Mouse (Mus musculus): ENCODE results near the gene Prkrip1. TPM values are rescaled to one million over a fixed set of nuclear protein-coding genes. Genes with fewer than 3 reads are reported as not detected.
"Not testable (repeated sequence)": the region's sequence is repeated elsewhere in the genome, so short reads cannot be mapped to it uniquely, and the experiment has no call there.

Prkrip1 gene
- total RNA-seq, 2 experiments from 2014 or later, result 30.0 to 33.2 TPM

DNA sequence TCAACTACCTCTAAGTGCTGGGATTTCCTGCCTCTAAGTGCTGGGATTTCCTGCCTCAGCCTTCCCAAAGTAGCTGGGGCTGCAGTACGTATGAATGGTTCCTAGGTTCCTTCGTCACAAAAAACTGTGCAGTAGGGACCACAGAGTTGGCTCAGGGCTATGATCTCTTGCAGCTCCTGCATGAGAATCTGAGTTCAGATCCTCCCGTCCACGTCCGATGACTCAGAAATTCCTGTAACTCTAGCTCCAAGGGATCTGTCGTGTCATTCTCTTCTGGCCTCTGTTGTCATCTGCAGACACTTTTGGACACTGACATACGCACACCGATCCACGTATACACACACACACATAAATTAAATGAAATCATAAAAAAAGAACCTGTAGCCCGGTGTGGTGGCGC lies 14.0 kb upstream of the Prkrip1 start:
- DNase-seq, result no peak

GRCm38 (mm10) chr5:136211341-136212102 lies 12.8 kb upstream of the Prkrip1 start:
- not testable (repeated sequence) for DNase-seq

- no peak for DNase-seq
Observed at GRCm38 (mm10) chr5:136210549-136210948, 11.8 kb upstream of the Prkrip1 start.

GRCm38 (mm10) chr5:136201832-136202231 lies 3.1 kb upstream of the Prkrip1 start:
- DNase-seq, result peak; percentile 83

GRCm38 (mm10) chr5:136199526-136199925 lies 763 bp upstream of the Prkrip1 start:
- DNase-seq, result no peak

DNA sequence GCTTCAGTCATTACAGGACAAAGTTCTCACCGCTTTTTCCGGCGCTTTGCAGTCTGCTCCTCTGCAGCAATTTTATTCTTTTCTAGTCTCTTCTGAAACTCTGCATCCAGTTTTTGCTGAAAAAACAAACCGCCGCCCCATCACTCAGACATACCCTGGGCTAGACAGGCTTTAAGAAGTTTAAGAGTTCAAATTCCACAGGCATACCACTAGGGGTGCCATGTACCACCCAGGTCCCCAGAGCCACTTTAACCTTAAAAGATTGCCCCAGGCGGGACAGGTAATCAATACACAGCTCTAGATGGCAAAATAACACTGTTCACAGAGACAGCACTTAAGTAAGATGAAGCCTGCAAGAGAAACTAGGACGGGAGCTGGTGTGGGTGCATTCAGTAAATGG lies 6.9 kb downstream of the Prkrip1 start:
- no peak for DNase-seq

DNA sequence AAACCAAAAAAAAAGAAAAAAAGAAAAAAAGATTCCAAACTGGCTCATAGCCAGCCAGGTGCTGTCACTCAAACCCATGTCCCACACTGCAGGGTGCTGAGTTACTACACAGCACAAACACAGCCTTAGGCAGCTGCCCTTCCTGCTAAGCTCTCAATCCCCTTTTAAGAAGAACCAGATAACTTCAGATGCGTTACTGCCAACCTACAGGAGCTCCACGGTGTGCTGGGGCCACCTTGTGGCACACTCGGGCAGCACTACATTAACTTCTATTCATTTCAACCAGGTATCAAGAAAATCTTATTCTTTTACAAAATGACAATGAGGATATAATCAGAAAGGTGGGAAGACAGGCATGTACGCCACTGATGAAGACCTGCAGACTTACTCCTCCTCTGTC lies 12.0 kb downstream of the Prkrip1 start:
- peak; percentile 61 for DNase-seq

- no peak for DNase-seq
Observed at GRCm38 (mm10) chr5:136183766-136184165, 15.0 kb downstream of the Prkrip1 start.

DNA sequence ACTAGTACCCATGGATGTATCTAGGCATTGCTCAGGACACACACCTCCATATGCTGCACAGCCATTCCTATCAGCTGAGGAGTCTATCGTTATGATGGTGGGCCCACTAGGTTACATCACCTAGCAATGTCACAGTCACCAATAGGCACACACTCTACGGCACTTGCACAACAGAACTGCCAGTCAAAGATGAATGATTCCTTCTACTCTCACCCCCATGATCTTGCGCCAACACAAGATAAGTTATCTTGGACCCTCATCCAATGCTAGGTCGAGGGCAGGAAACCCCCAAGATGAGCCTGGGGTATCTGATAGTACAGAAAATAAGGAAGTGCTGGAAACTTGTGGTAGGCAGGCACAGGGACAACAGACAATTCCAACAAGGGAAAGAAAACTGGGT lies 15.9 kb downstream of the Prkrip1 start:
- DNase-seq, result no peak

- no peak for DNase-seq
Observed at GRCm38 (mm10) chr5:136182049-136182448, 16.7 kb downstream of the Prkrip1 start.

GRCm38 (mm10) chr5:136181197-136181596 lies 17.6 kb downstream of the Prkrip1 start:
- DNase-seq, result no peak

GRCm38 (mm10) chr5:136179594-136179993 lies 19.2 kb downstream of the Prkrip1 start:
- no peak for DNase-seq

DNA sequence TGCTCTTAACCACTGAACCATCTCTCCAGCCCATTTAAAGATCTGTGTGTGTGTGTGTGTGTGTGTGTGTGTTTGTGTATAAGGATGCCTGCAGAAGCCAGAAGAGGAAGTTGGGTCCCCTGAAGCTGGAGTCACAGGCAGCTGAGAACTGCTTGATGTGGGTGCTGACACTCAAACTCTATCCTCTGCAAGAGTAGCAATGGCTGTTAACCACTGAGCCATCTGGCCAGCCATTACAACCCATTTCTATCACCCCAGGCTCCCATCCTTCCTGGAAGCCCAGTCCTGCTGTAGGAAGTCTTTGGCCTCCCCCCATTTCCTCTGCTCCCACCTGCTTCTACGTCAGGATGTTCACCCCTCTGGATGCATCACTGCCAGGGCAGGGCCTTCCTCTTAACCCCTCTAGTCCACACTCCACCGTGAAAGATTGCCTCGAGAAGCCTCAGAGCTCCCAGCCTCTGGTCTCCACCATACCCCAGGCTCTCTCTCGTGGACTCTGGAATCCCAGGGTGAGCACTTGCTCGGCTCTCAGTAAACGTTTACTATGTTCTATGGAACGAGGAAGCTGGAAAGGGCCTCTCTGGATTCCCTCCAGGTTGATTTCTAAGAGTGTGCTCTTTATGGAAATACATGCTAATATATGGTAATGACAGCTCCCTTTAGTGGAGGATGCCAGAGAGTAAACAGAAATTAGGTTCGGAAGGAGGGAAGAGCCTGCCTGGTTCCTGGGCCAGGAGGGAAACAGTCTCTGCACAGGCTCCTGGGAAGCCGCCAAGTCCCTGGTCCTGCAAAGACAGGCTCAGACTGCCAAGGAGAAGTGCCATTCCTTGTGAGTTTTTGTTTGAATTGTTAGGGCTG lies 24.9 kb downstream of the Prkrip1 start:
- DNase-seq, result peak; percentile 67

DNA sequence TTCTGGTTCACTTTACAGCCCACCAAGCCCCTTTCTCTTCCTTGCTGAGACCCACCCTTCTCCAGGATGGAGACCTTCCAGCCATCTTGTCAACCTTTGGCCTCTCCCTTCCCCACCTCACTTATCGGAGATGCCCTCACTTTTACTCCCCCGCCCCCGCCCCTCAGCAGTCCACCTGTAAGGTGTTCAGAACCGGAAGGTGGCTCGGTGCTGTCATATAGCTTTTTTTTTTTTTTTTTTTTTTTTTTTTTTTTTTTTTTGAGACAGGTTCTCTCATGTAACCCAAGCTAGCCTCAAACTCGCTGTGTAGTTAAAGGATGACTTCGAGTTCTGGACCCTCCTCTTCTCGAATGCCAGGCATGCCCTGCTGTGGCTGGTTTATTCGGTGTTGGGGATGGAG lies 25.8 kb downstream of the Prkrip1 start:
- DNase-seq, result no peak

GRCm38 (mm10) chr5:136171363-136172341 lies 27.1 kb downstream of the Prkrip1 start:
- no peak for DNase-seq

- peak; percentile 84 for DNase-seq
Observed at GRCm38 (mm10) chr5:136170512-136171362, 28.0 kb downstream of the Prkrip1 start, which contains the start of gene Orai2. Gene Orai2, minus strand, starts transcription at chr5:136170713.

GRCm38 (mm10) chr5:136169626-136170511 lies 28.9 kb downstream of the Prkrip1 start:
- DNase-seq, result peak; percentile 40

GRCm38 (mm10) chr5:136168071-136168470 lies 30.7 kb downstream of the Prkrip1 start:
- no peak for DNase-seq

- DNase-seq, result no peak
Observed at GRCm38 (mm10) chr5:136167296-136167695, 31.5 kb downstream of the Prkrip1 start.

DNA sequence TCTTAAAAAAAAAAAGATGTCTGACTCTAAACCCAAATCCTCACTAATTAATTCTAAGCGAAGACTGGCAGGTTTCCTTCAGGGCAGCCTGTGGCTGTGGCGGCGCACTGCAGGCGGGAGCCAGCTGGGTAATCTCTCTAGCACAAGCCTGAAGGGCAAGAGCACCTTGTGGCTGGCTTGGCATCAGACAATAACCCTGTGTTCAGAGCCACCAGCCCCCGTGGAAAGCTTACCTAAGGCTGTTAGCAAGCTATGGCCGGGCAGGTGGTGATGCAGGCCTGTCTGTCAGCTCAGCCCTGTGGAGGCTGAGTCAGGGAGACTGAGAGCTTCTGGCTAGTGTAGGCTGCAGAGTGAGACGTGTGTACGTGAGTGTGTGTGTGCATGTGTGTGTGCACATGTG lies 33.5 kb downstream of the Prkrip1 start:
- no peak for DNase-seq
